Mouse (Mus musculus) MEL (cell line): ENCODE data around the gene Atp6v1g2.

ENCODE experiments used
- CHD1 ChIP-seq: IDR thresholded peaks from 2 replicates; pipeline ENCODE4 v1.6.1; 2012; ENCODE audit warnings: low read depth, mild to moderate bottlenecking, inconsistent platforms, low read length, improper control_type of control experiment
- CTCF ChIP-seq, 3 experiments: IDR thresholded peaks in 2 of 3; conservative IDR thresholded peaks in 1 of 3; 2 replicates each; pipeline ENCODE4 v1.5.1; 2011 to 2012; ENCODE audit warnings: low read length in 3 of 3, low read depth in 2 of 3, mild to moderate bottlenecking in 2 of 3, improper control_type of control experiment in 1 of 3, inconsistent platforms in 1 of 3, mixed read lengths in 1 of 3, moderate library complexity in 1 of 3; ENCODE audit not compliant: control insufficient read depth in 1 of 3, insufficient read depth in 1 of 3, poor library complexity in 1 of 3, severe bottlenecking in 1 of 3
- ELF1 ChIP-seq: IDR thresholded peaks from 2 replicates; pipeline ENCODE4 v1.6.1; 2014; ENCODE audit warnings: low read depth, mild to moderate bottlenecking, inconsistent platforms, low read length, improper control_type of control experiment, moderate library complexity
- EP300 ChIP-seq, 2 experiments: IDR thresholded peaks; 2 replicates each; pipeline ENCODE4 v1.6.1; 2011; ENCODE audit warnings: improper control_type of control experiment in 2 of 2, low read length in 2 of 2, low read depth in 1 of 2, mild to moderate bottlenecking in 1 of 2
- ETS1 ChIP-seq: IDR thresholded peaks from 2 replicates; pipeline ENCODE4 v1.6.1; 2012; ENCODE audit warnings: low read depth, mild to moderate bottlenecking, inconsistent platforms, low read length, improper control_type of control experiment, moderate library complexity
- MAX ChIP-seq: IDR thresholded peaks from 2 replicates; pipeline ENCODE4 v1.6.1; 2011; ENCODE audit warnings: low read length, improper control_type of control experiment
- MEF2A ChIP-seq: IDR thresholded peaks from 2 replicates; pipeline ENCODE4 v1.6.1; 2014; ENCODE audit warnings: low read depth, mild to moderate bottlenecking, inconsistent platforms, low read length, improper control_type of control experiment; ENCODE audit not compliant: poor library complexity, insufficient replicate concordance, severe bottlenecking; ENCODE audit errors: extremely low read depth
- MYC ChIP-seq: IDR thresholded peaks from 2 replicates; pipeline ENCODE4 v1.6.1; 2011; ENCODE audit warnings: low read depth, mild to moderate bottlenecking, low read length, improper control_type of control experiment, moderate library complexity
- POLR2A ChIP-seq, 2 experiments: IDR thresholded peaks; 2 replicates each; pipeline ENCODE4 v1.6.1; 2011 to 2012; ENCODE audit warnings: low read length in 2 of 2, mild to moderate bottlenecking in 2 of 2, control low read depth in 1 of 2, improper control_type of control experiment in 1 of 2, low read depth in 1 of 2, moderate library complexity in 1 of 2; ENCODE audit not compliant: control insufficient read depth in 1 of 2, insufficient read depth in 1 of 2, poor library complexity in 1 of 2
- POLR2AphosphoS2 ChIP-seq: IDR thresholded peaks from 2 replicates; pipeline ENCODE4 v1.6.1; 2011; ENCODE audit warnings: low read length, improper control_type of control experiment
- TAL1 ChIP-seq: IDR thresholded peaks from 2 replicates; pipeline ENCODE4 v1.6.1; 2012; ENCODE audit warnings: mild to moderate bottlenecking, inconsistent platforms, low read length, moderate library complexity, mixed read lengths
- TBP ChIP-seq: IDR thresholded peaks from 2 replicates; pipeline ENCODE4 v1.8.0; 2011; ENCODE audit warnings: low read depth, low read length, improper control_type of control experiment
- UBTF ChIP-seq: IDR thresholded peaks from 2 replicates; pipeline ENCODE4 v1.6.1; 2012; ENCODE audit warnings: low read depth, mild to moderate bottlenecking, inconsistent platforms, low read length, improper control_type of control experiment, moderate library complexity, borderline replicate concordance; ENCODE audit not compliant: insufficient read depth
- USF2 ChIP-seq, 2 experiments: IDR thresholded peaks; 2 replicates each; pipeline ENCODE4 v1.6.1; 2011 to 2012; ENCODE audit warnings: improper control_type of control experiment in 2 of 2, low read length in 2 of 2, borderline replicate concordance in 1 of 2, inconsistent platforms in 1 of 2, low read depth in 1 of 2, mild to moderate bottlenecking in 1 of 2; ENCODE audit not compliant: insufficient read depth in 1 of 2

- TF ChIP-seq CTCF (IDR thresholded peaks at IDR 0.05 in 2 of 3, conservative IDR thresholded peaks at IDR 0.05 in 1 of 3; ENCODE audit: control insufficient read depth in 1 of 3, insufficient read depth in 1 of 3, low read depth in 2 of 3, low read length in 3 of 3, poor library complexity in 1 of 3, severe bottlenecking in 1 of 3) (no peak), TAL1 (no peak), EP300 (IDR thresholded peaks at IDR 0.05; ENCODE audit: low read depth in 1 of 2, low read length in 2 of 2) (no peak), POLR2AphosphoS2 (no peak), ETS1 (no peak), MAX (no peak), ELF1 (no peak), UBTF (no peak), POLR2A (IDR thresholded peaks at IDR 0.05; ENCODE audit: control insufficient read depth in 1 of 2, insufficient read depth in 1 of 2, low read depth in 1 of 2, low read length in 2 of 2, poor library complexity in 1 of 2) (no peak), MEF2A (no peak), MYC (no peak), CHD1 (no peak), USF2 (IDR thresholded peaks at IDR 0.05; ENCODE audit: borderline replicate concordance in 1 of 2, insufficient read depth in 1 of 2, low read depth in 1 of 2, low read length in 2 of 2) (no peak), TBP (no peak)
These were observed 26.2 kb downstream of the Atp6v1g2 start for GRCm38 (mm10) chr17:35259621-35260020.
